Mouse (Mus musculus): ENCODE measurements around the gene Olfr703. TPM values are rescaled to one million over a fixed set of nuclear protein-coding genes. Genes with fewer than 3 reads are reported as not detected.

Gene Olfr703
- not detected for total RNA-seq (2021)

DNA sequence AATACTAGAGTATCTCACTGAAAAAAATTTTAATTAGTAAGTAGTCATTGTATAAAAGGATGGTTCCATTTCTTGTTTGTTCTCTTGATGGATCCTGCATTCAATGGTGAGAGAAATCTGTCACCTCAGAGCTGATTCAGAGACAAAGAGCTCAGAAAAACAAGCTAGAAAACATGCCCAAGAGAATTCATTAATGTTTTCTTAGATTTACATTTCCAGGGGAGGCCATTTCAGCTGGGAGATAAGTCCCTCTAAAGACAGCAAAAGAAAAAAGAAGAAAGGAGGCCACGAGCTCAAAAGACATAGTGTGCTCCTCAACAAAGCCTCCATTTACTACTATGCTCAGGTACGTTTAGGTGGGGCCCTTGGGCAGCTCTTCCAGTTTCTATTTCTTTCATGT is at the start of gene Olfr703:
TSS of gene Olfr703 (plus strand) at position 301 of the 400 bp plus-strand sequence.
- intact Hi-C loops (cut with DNase I): no loop called here
- no peak for DNase-seq (ENCODE audit: low spot score in 2 of 2)

DNA sequence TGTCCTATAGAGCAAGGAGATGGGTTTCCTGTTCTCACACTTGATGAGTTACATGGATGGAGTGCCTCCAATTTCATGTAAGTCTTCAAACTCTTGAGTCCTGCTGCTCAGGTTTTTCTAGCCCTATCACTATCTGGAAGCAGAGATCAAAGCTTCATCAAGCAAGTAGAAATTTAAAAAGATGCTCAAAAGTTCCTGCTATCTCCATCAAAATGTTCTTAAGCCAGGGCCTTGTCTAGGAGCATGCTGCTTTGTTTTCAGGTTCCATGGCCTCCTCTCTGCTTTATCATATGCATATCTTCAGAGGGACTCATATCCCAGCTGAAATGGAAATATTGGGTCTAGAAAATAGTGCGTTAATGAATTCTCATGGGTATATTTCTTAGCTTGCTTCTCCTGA is 34.4 kb upstream of the Olfr703 start, which contains the start of gene Olfr700:
TSS of gene Olfr700 (minus strand) at position 101 of the 400 bp plus-strand sequence.
- no peak for DNase-seq (ENCODE audit: low spot score in 2 of 2)
- intact Hi-C loops (cut with DNase I): no loop called here

DNA sequence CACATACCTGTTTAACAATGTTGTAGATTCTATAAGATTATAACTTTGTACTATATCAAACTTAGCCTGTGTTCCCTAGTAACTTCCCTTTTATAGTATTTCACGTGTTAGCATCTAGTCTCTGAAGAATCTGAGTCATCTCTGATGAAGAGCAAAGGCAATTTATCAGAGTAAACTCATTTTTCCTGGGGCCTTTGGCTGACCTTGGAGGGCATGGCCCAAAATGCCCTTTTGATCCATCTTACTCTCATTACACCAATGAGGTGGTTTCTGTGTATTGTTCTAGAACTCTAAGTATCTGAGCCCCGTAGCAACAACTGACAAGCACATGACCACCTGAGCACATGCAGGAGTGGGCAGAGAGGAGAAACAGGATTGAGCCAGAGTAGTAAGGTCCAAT is 29.3 kb upstream of the Olfr703 start, which contains the start of gene Olfr701:
TSS of gene Olfr701 (plus strand) at position 301 of the 400 bp plus-strand sequence.
- intact Hi-C loops (cut with DNase I): no loop called here
- no peak for DNase-seq (ENCODE audit: low spot score in 2 of 2)

DNA sequence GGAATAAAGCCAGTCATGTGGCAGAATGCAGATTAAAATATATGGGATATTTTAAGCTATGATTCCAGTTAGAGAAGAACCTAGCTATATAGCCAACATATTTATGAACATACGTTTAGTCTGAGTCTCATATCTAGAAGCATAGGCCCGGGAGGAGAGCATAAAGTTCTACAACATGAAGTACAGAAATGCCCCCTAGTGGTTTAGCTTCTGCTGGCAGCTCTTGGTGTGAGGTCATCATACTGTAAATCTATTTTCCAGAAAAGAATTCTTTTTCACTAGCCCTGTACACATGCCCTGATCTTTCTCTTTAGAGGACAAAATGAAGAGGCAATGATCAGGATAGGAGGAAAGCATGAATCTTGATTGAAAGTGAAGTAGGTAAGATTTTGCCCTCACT is 27.4 kb upstream of the Olfr703 start:
- no peak for DNase-seq (ENCODE audit: low spot score in 2 of 2)
- intact Hi-C loops (cut with DNase I): no loop called here

DNA sequence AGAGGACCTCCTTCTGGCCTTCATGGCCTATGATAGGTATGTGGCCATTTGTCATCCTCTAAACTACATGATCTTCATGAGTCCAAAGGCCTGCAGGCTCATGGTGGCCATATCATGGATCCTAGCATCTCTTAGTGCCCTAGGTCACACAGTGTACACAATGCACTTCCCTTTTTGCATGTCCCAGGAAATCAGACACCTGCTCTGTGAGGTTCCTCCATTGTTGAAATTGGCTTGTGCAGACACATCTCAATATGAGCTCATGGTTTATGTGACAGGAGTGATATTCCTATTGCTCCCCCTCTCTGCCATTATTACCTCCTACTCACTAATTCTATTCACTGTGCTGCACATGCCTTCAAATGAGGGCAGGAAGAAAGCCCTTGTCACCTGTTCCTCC is 24.7 kb upstream of the Olfr703 start:
- intact Hi-C loops (cut with DNase I): no loop called here
- DNase-seq (ENCODE audit: low spot score in 2 of 2): no peak

DNA sequence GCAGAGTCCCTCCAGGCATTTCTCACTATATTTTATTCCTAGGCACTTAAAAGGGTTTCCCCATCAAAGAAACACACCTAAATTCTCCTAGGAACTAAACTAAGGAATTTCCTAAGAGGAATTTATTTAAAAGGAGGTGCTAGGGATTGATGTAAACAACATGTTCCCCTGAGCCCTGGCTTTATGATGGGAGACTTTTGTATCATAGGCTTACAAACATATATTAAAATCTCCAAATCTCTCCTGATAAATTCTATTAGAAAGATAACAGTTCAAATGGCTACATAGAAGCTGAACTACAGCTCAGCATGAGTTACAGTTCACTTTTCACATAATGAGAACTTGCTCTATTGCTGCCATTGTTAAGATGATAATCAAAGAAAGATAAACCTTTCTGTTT is 9.4 kb upstream of the Olfr703 start, which contains the start of gene Olfr702:
TSS of gene Olfr702 (minus strand) at position 101 of the 400 bp plus-strand sequence.
- DNase-seq (ENCODE audit: low spot score in 2 of 2): no peak
- intact Hi-C loops (cut with DNase I): no loop called here

DNA sequence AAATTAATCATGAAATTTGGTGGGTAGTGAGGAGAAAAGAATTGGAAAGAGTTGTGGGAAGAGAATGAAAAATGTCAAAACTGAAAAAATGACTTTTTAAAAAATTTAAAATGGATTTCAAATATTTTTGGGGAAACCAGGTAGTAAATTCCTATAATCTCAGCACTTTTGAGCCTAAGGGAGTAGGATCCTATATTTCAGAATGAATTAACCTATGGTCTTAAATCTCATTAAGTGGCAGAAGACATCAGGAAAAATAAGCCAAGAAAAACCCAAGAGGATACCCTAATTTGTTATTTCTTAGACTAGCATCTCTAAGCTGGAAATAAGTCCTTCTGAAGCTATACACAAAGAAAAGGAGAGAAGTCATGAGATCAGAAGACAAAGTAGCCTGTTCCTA is 19.7 kb downstream of the Olfr703 start, which contains the start of gene Olfr704:
TSS of gene Olfr704 (plus strand) at position 301 of the 400 bp plus-strand sequence.
- intact Hi-C loops (cut with DNase I): no loop called here
- DNase-seq (ENCODE audit: low spot score in 2 of 2): no peak

DNA sequence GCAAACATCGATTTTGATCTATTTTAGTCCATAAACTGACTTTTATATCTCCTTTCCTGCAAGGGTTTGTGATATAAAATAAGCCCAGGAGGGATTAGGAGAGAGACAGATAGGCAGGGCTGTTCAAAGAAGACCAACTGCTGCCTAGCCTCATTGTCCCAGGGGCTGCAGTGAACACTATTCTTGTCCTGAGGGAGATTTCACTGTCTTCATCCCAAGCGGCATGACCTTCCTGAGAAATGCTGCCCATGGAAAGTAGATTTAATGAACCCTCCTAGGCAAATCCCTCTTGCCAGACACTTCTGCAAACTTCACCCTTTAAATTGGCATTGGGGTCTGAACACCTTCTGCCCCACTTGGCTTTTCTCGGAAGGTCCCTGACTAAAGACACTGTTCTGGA is 33.6 kb downstream of the Olfr703 start, which contains the start of gene Olfr705:
TSS of gene Olfr705 (minus strand) at position 101 of the 400 bp plus-strand sequence.
- DNase-seq (ENCODE audit: low spot score in 2 of 2): no peak
- intact Hi-C loops (cut with DNase I): no loop called here

DNA sequence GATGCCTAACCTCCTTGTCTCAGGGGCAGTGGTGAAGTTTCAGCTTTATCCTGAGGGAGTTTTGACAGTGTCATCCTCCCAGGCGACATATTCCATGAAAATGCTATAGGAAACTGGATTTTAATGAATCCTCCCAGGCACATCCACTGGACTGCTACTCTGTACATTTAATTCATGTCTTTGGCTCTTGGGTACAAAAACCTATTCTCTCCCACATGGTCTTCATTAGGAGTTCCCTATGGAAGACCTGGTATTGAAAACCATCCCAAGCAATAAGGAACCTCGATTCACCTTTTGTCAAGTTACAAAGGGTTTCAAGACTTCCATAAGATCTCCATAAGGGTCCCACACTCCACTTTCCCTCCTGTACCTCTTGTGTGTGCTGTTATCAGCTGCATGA is 44.9 kb downstream of the Olfr703 start, which contains the start of gene Olfr706:
TSS of gene Olfr706 (minus strand) at position 101 of the 400 bp plus-strand sequence.
- no peak for DNase-seq (ENCODE audit: low spot score in 2 of 2)
- intact Hi-C loops (cut with DNase I): no loop called here

Other genes with a start within 250 kb of the Olfr703 start
- not detected for gene Olfr693, start 162.8 kb upstream of the Olfr703 start, total RNA-seq (2021)
- not detected for gene Olfr694, start 151.5 kb upstream of the Olfr703 start, total RNA-seq (2021)
- gene Olfr695, start 127.0 kb upstream of the Olfr703 start, total RNA-seq (2021): not detected
- not detected for gene Olfr697, start 100.9 kb upstream of the Olfr703 start, total RNA-seq (2021)
- not detected for gene Olfr698, start 88.0 kb upstream of the Olfr703 start, total RNA-seq (2021)
- not detected for gene Olfr699, start 50.2 kb upstream of the Olfr703 start, total RNA-seq (2021)
- gene Olfr700, start 34.5 kb upstream of the Olfr703 start, total RNA-seq (2021): not detected
- gene Olfr701, start 29.2 kb upstream of the Olfr703 start, total RNA-seq (2021): not detected
- not detected for gene Olfr702, start 9.5 kb upstream of the Olfr703 start, total RNA-seq (2021)
- not detected for gene Olfr704, start 19.8 kb downstream of the Olfr703 start, total RNA-seq (2021)
- not detected for gene Olfr705, start 33.5 kb downstream of the Olfr703 start, total RNA-seq (2021)
- not detected for gene Olfr706, start 44.8 kb downstream of the Olfr703 start, total RNA-seq (2021)
- not detected for gene Olfr707, start 57.9 kb downstream of the Olfr703 start, total RNA-seq (2021)
- gene Olfr1532-ps1, start 64.6 kb downstream of the Olfr703 start, total RNA-seq (2021): not detected
- under 1 TPM in 1 of 2 experiments, not detected in 1; 0.09 TPM for gene Olfr709-ps1, start 88.9 kb downstream of the Olfr703 start, total RNA-seq (2021)
- gene Olfr710, start 105.0 kb downstream of the Olfr703 start, total RNA-seq (2021): not detected
- gene Olfr6, start 120.6 kb downstream of the Olfr703 start, total RNA-seq (2021): not detected
- gene Olfr711, start 132.1 kb downstream of the Olfr703 start, total RNA-seq (2021): not detected
- not detected for gene Olfr2, start 162.7 kb downstream of the Olfr703 start, total RNA-seq (2021)
- gene Olfr713, start 187.8 kb downstream of the Olfr703 start, total RNA-seq (2021): not detected
- not detected for gene Olfr714, start 227.6 kb downstream of the Olfr703 start, total RNA-seq (2021)
- gene Olfr17, start 249.9 kb downstream of the Olfr703 start, total RNA-seq (2021): not detected